Mouse (Mus musculus) limb, embryonic 12.5 days (tissue): Measurements from ENCODE around the gene Arl13a. TPM values are rescaled to one million over a fixed set of nuclear protein-coding genes. Genes with fewer than 3 reads are reported as not detected.

Source experiments
- ATAC-seq: fragments of 200-750 bp; cut with Nextera tagmentation; 2 replicates; pipeline ENCODE4 v1.8.0; 2017; ENCODE audit warnings: low read depth, moderate TSS enrichment; ENCODE audit not compliant: insufficient number of reproducible peaks, insufficient read depth, low FRiP score, low TSS enrichment
- H3K27ac ChIP-seq: fragments of 300-500 bp; sonication (generic); 2 replicates; pipeline ENCODE4 v1.5.1; 2016; ENCODE audit warnings: mild to moderate bottlenecking, moderate library complexity
- H3K27me3 ChIP-seq: fragments of 300-500 bp; sonication (generic); 2 replicates; pipeline ENCODE4 v1.6.1; 2016; ENCODE audit warnings: mild to moderate bottlenecking, moderate library complexity
- H3K36me3 ChIP-seq: fragments of 300-500 bp; sonication (generic); 2 replicates; pipeline ENCODE4 v1.6.1; 2016; ENCODE audit warnings: mild to moderate bottlenecking, moderate library complexity
- H3K4me1 ChIP-seq: fragments of 300-500 bp; sonication (generic); replicated peaks from 2 replicates; pipeline ENCODE4 v1.6.1; 2016
- H3K4me2 ChIP-seq: fragments of 300-500 bp; sonication (generic); 2 replicates; pipeline ENCODE4 v1.6.1; 2016; ENCODE audit warnings: mild to moderate bottlenecking, moderate library complexity
- H3K4me3 ChIP-seq: fragments of 300-500 bp; sonication (generic); replicated peaks from 2 replicates; pipeline ENCODE4 v1.5.1; 2016; ENCODE audit warnings: mild to moderate bottlenecking
- H3K9ac ChIP-seq: fragments of 300-500 bp; sonication (generic); replicated peaks from 2 replicates; pipeline ENCODE4 v1.6.1; 2016; ENCODE audit warnings: mild to moderate bottlenecking, moderate library complexity
- H3K9me3 ChIP-seq: fragments of 300-500 bp; sonication (generic); 2 replicates; pipeline ENCODE4 v1.6.1; 2016; ENCODE audit warnings: mild to moderate bottlenecking, moderate library complexity
- WGBS: fragments of 180-500 bp; shearing (Covaris S2); methylation state at CpG from one replicate; pipeline ENCODE4 v1.1.7; 2016; 5-methylcytosine and 5-hydroxymethylcytosine counted together
- polyA plus RNA-seq: library from polyadenylated mRNA; unstranded; fragments of >200 nt; fragmentation: Nextera tagmentation; extraction: Ambion mirVana; gene quantifications from 2 replicates; pipeline ENCODE4 v1.2.1, GENCODE M21; 2016

Arl13a gene
- polyA plus RNA-seq, 1 experiment from 2014 or later: not detected

DNA sequence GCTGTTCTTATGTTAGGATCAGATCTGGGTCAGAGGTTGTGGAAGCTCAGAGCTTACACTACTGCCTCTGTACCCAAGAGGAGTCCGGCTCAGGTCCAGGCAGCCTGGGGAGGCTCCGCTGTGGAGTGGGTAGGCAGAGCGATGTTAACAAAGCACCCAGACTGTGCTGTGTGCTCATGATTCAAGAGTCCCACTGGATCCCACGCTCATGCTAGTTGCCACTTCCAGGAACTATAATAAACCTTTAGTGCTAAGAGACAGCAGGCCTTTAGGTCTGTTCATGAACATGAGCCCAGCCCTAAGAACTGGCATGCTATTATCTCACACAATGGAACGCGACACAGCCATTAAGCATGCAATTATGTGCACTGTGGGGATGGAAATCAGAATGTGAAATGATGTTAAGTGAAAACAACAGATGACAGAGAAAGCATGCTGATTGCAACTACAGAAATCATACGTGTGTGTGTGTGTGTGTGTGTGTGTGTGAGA is 23.9 kb downstream of the Arl13a start:
- H3K4me3 ChIP-seq: no peak overlapping the region
- no peak for ATAC-seq
- H3K27ac ChIP-seq: no peak overlapping the region
- no peaks in the 10 kb centered on the region for H3K36me3 ChIP-seq
- H3K9ac ChIP-seq: no peak overlapping the region
- no peak overlapping the region for H3K4me2 ChIP-seq
- 90% methylated on average over 7 of the region's 7 CpGs for WGBS
- H3K27me3 ChIP-seq: 0 out of 2 replicates have a peak, but pooled peaks cover 6% of the 10 kb centered on the region
- H3K4me1 ChIP-seq: no peaks in the 10 kb centered on the region
- no peaks in the 10 kb centered on the region for H3K9me3 ChIP-seq

DNA sequence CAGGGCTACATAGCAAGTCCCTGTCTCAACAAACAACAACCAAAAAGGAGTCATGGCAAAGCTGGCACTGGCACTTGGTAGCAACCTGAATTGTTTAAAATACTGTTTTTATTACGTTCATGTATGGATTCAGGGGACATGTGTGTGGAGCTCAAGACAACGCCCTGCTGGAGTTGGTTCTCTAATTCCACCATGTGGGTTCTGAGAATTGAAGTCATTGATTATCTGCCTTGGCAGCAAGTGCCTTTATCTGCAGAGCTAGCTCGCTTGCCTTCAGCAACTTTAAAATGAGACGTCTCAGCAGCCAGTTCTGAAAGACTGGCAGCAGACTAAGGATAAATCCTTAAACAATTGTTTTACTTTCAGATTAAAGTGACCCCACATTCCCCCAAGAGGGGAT is 30.9 kb downstream of the Arl13a start:
- ATAC-seq: no peak
- Histone ChIP-seq H3K4me2 (no peak overlapping the region), H3K36me3 (no peaks in the 10 kb centered on the region), H3K27me3 (peaks cover 10% of the 10 kb centered on the region), H3K4me1 (no peaks in the 10 kb centered on the region), H3K9me3 (no peaks in the 10 kb centered on the region), H3K9ac (no peak overlapping the region), H3K4me3 (no peak overlapping the region), H3K27ac (no peak overlapping the region)
- WGBS: 78% methylated on average over 4 of the region's 4 CpGs

DNA sequence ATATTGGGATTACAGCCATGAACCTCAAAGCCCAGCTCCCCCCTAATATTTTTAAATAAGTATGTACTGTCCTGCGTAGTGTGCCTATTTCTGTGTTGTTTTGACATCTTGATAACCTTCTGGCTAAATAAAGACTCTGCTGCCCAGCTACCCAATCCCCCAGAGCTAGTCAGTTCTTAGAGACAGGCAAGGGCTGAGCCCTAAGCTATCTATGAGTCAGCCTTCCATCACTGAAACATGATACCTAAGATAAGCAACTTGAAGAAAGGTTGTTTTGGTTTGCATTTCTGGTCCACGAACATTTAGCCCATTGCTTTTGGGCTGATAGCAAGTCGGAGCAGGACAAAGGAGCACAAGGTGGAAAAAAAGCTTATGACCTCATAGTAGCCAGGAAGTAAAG is 33.3 kb downstream of the Arl13a start:
- H3K9ac ChIP-seq: no peak overlapping the region
- no peak overlapping the region for H3K27ac ChIP-seq
- H3K27me3 ChIP-seq: peaks cover 10% of the 10 kb centered on the region
- ATAC-seq: no peak
- H3K4me3 ChIP-seq: no peak overlapping the region
- no peaks in the 10 kb centered on the region for H3K4me1 ChIP-seq
- H3K36me3 ChIP-seq: no peaks in the 10 kb centered on the region
- no peaks in the 10 kb centered on the region for H3K9me3 ChIP-seq
- H3K4me2 ChIP-seq: no peak overlapping the region
- WGBS: 75% methylated on average over 3 of the region's 3 CpGs

DNA sequence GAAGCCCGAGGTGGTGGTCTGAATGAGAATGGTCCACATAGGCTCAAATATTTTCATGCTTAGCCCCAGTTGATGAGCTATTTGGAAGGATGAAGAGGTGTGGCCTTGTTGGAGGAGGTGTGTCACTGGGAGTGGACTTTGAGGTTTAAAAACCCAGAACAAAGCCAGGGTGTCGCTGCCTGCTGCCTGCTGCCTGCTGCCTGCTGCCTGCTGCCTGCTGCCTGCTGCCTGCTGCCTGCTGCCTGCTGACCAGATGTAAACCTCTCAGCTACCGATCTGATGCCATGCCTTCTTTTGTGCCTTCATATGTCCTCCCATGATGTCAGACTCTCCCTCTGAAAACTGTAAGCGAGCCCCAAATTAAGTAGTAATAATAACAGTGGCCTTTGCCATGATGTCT is 34.6 kb downstream of the Arl13a start, which contains the start of gene Nox1:
TSS of gene Nox1 (minus strand) at position 101 of the 400 bp plus-strand sequence.
- no peak for ATAC-seq
- no peaks in the 10 kb centered on the region for H3K36me3 ChIP-seq
- 64% methylated on average over 3 of the region's 4 CpGs for WGBS
- H3K4me3 ChIP-seq: no peak within 1 kb of the TSS
- H3K4me2 ChIP-seq: no peak within 1 kb of the TSS
- peaks cover 10% of the 10 kb centered on the region for H3K27me3 ChIP-seq
- no peaks in the 10 kb centered on the region for H3K9me3 ChIP-seq
- H3K9ac ChIP-seq: no peak within 1 kb of the TSS
- no peak within 1 kb of the TSS for H3K27ac ChIP-seq
- no peaks in the 10 kb centered on the region for H3K4me1 ChIP-seq

DNA sequence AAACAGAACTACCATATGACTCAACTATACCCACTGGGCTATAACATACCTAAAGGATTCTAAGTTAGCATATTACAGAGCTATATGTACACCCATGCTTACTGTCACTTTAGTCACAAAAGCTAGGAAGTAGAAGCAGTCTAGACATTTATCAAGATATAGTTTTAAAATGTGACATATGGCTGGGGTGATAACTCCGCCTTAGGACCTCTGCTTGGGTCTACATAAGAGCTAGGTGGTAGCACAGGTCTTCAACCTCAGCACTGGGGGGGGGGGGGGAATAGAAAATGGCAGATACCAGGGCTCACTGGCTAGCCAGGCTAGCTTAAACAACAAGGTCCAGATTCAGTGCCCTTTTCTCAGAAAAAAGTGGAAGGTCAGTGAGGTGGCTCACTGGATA is 45.7 kb downstream of the Arl13a start:
- H3K27ac ChIP-seq: no peak overlapping the region
- no peak overlapping the region for H3K4me3 ChIP-seq
- no peak for ATAC-seq
- no peaks in the 10 kb centered on the region for H3K27me3 ChIP-seq
- no peak overlapping the region for H3K4me2 ChIP-seq
- no peaks in the 10 kb centered on the region for H3K4me1 ChIP-seq
- no peak overlapping the region for H3K9ac ChIP-seq
- WGBS: 86% methylated on average over 1 of the region's 1 CpGs
- H3K9me3 ChIP-seq: no peaks in the 10 kb centered on the region
- no peaks in the 10 kb centered on the region for H3K36me3 ChIP-seq

DNA sequence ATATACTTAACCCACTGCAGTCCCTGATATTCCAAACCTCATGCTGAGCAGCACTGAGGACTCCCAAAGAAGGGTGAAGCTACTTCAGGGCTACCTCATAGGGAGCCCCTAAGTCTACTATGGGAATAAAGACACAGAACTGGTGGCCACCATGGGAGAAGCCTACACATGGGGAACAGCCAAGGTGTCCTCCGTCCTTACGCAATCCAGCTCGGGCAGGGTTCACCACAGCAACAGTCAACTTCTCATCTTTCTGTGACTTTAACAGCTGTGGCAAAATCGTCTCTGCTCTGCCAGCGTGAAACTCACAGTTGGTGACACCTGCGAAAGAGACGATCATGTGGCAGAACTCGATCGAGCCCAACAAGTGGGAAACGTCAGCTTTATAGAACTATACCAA is 51.0 kb downstream of the Arl13a start:
- WGBS: 92% methylated on average over 10 of the region's 10 CpGs
- ATAC-seq: no peak
- H3K9ac ChIP-seq: no peak overlapping the region
- no peaks in the 10 kb centered on the region for H3K36me3 ChIP-seq
- H3K4me2 ChIP-seq: no peak overlapping the region
- H3K4me3 ChIP-seq: no peak overlapping the region
- H3K9me3 ChIP-seq: no peaks in the 10 kb centered on the region
- peaks cover 4% of the 10 kb centered on the region; the same call in 1 of the 2 replicates for H3K27me3 ChIP-seq
- H3K27ac ChIP-seq: no peak overlapping the region
- no peaks in the 10 kb centered on the region for H3K4me1 ChIP-seq

DNA sequence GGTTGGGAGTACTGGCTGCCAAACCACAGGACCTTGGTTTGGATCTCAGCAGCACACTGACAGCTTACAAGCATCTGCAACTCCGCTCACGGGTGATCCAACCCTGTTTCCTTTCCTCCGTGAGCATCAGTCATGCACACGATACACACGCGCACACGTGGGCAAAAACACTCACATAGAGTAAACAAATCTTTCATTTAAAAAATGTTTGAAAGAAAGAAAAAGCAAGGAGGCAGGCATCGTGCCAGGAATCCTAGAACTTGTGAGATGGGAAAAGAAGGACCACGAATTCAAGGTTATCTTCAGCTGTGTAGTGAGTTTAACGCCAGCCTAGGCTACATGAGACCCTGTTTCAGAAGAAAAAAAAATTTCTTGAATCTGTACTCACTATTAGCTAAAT is 58.6 kb downstream of the Arl13a start:
- H3K4me3 ChIP-seq: no peak overlapping the region
- no peaks in the 10 kb centered on the region for H3K36me3 ChIP-seq
- no peak for ATAC-seq
- no peak overlapping the region for H3K9ac ChIP-seq
- no peaks in the 10 kb centered on the region for H3K9me3 ChIP-seq
- H3K27me3 ChIP-seq: no peaks in the 10 kb centered on the region
- H3K4me1 ChIP-seq: no peaks in the 10 kb centered on the region
- WGBS: 92% methylated on average over 10 of the region's 10 CpGs
- no peak overlapping the region for H3K4me2 ChIP-seq
- no peak overlapping the region for H3K27ac ChIP-seq

DNA sequence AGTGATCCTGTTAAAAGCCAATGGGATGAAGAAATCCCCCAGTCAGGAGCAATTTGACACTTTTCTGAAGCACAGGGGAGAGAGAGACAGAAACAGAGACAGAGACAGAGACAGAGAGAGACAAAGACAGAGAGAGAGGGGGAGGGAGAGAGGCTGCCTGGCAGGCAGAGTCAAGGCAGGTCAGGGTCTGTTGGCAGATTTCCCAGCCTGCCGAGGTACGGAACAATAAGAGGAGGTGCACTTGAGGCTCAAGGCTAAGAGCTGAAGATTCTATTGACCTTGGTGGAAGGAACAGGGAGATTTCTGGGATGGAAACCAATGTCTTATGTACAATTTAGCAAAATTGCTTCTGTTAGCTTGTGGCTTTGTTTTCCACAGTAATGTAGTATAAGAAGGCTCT is 60.9 kb downstream of the Arl13a start:
- Histone ChIP-seq H3K4me3 (no peak overlapping the region), H3K9me3 (no peaks in the 10 kb centered on the region), H3K27ac (no peak overlapping the region), H3K36me3 (no peaks in the 10 kb centered on the region), H3K4me2 (no peak overlapping the region), H3K9ac (no peak overlapping the region), H3K27me3 (peaks cover 3% of the 10 kb centered on the region; the same call in 1 of the 2 replicates), H3K4me1 (no peaks in the 10 kb centered on the region)
- no peak for ATAC-seq
- WGBS: 96% methylated on average over 2 of the region's 2 CpGs

Other genes starting within 250 kb of the Arl13a start
- gene Sytl4, start 205.7 kb upstream of the Arl13a start, polyA plus RNA-seq: 2.4 TPM in 2 replicates
- 51.8 and 54.3 TPM in 2 replicates for gene Cstf2, start 128.3 kb upstream of the Arl13a start, polyA plus RNA-seq
- gene Xkrx, start 25.4 kb upstream of the Arl13a start, polyA plus RNA-seq: 0.09 and 0.11 TPM in 2 replicates
- gene Nox1, start 34.5 kb downstream of the Arl13a start, polyA plus RNA-seq: not detected in 2 replicates
- 10.5 and 11.2 TPM in 2 replicates for gene Trmt2b, start 89.5 kb downstream of the Arl13a start, polyA plus RNA-seq
- 10.6 and 10.8 TPM in 2 replicates for gene Tmem35a, start 107.7 kb downstream of the Arl13a start, polyA plus RNA-seq
- 29.7 and 33.5 TPM in 2 replicates for gene Cenpi, start 120.6 kb downstream of the Arl13a start, polyA plus RNA-seq
- 3.3 and 4.0 TPM in 2 replicates for gene Drp2, start 217.1 kb downstream of the Arl13a start, polyA plus RNA-seq